16 mouse cellular contexts compared by ENCODE assay signal in the genomic region with DNA sequence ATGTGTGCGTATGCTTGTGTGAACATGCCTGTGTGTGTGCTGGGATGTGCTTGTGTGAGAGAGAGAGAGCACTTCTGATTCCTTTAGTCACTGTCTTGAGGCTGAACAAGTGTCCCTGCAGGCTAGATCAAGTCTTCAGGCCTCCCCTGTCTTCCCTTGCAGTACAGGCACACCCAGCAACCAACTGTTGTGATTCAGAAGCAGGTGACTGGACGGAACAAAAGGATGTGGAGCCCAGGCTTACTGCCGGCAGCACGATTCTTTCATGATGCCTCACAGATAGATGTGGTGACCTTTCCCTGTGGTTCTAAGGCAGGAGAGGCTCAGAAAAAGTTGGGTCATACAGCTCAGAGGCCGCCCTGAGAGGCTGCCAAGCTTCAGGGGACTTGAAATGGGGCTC.
"Had no signal": no experiment of that assay in that cellular context is flagged by ENCODE, and none has a peak within 500 bp of the region (broad histone marks: within the 10 kb centered on the region; RNA-seq: fewer than 3 reads in every experiment).

No protein-coding gene starts in this region.

- H3K9ac ChIP-seq: liver, postnatal 0 days; lung, embryonic 15.5 days; midbrain, embryonic 12.5 days; midbrain, embryonic 15.5 days; neural tube, embryonic 12.5 days; stomach, embryonic 15.5 days had no signal

- H3K36me3 ChIP-seq: lung, embryonic 15.5 days; midbrain, embryonic 12.5 days; midbrain, embryonic 15.5 days; neural tube, embryonic 12.5 days; stomach, embryonic 15.5 days had no signal

- DNase-seq: liver, postnatal 0 days; lung, adult 2 months; lung, postnatal 14 days; lung, postnatal 36 days; right cerebral cortex, postnatal 14 days; thymus, postnatal 14 days; thymus, postnatal 36 days had no signal

- H3K9me3 ChIP-seq: lung, embryonic 15.5 days; midbrain, embryonic 12.5 days; midbrain, embryonic 15.5 days; neural tube, embryonic 12.5 days; stomach, embryonic 15.5 days had no signal

- H3K4me2 ChIP-seq: lung, embryonic 15.5 days; midbrain, embryonic 12.5 days; midbrain, embryonic 15.5 days; neural tube, embryonic 12.5 days; stomach, embryonic 15.5 days had no signal

- H3K4me3 ChIP-seq: lung, embryonic 15.5 days; megakaryocyte, embryonic 14.5 days; midbrain, embryonic 12.5 days; midbrain, embryonic 15.5 days; neural tube, embryonic 12.5 days; stomach, embryonic 15.5 days had no signal

- H3K4me1 ChIP-seq: lung, embryonic 15.5 days; megakaryocyte, embryonic 14.5 days; midbrain, embryonic 15.5 days; neural tube, embryonic 12.5 days; stomach, embryonic 15.5 days had no signal

- ATAC-seq: liver, postnatal 0 days; lung, postnatal 0 days; midbrain, embryonic 15.5 days had no signal

- H3K27me3 ChIP-seq: lung, embryonic 15.5 days; megakaryocyte, embryonic 14.5 days; midbrain, embryonic 12.5 days; midbrain, embryonic 15.5 days; neural tube, embryonic 12.5 days; stomach, embryonic 15.5 days had no signal

- H3K27ac ChIP-seq: lung, embryonic 15.5 days; macrophage; midbrain, embryonic 12.5 days; midbrain, embryonic 15.5 days; neural tube, embryonic 12.5 days; stomach, embryonic 15.5 days; stomach, postnatal 0 days had no signal
